ENCODE assay signal across 9 mouse cellular contexts in the genomic region with DNA sequence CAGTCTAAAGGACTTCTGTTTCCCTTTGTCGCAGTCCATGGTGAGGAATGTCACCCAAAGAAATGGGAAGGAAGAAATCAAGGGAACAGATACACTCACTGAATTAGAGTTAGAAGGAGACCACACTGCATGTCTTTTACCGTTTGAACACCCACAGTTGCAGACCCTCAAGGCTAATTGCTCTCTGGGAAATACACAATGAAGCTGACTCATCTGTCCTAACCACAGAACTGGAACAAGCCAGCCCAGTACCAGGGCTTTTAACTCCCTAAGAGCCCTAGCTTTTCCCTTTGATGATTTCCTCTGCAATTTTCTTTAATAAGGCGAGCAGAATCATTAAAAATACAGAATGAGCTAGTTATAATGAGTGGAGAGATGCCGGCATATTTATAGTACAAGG. TPM values are rescaled to one million over a fixed set of nuclear protein-coding genes. Genes with fewer than 3 reads are reported as not detected.
DNase-seq lines count a peak whose midpoint lies in the region; ATAC-seq lines count a peak whose summit lies in the region.
"Had no signal": no experiment of that assay in that cellular context is flagged by ENCODE, and none has a peak within 500 bp of the region (broad histone marks: within the 10 kb centered on the region; RNA-seq: fewer than 3 reads in every experiment).

No protein-coding gene starts in this region.

- WGBS in forebrain, embryonic 15.5 days: 21% methylated on average over 4 of the region's 4 CpGs
- WGBS in neural tube, embryonic 14.5 days: 37% methylated on average over 4 of the region's 4 CpGs
- WGBS in heart, embryonic 11.5 days (ENCODE audit: insufficient replicate concordance): 66% methylated on average over 4 of the region's 4 CpGs

- peak; percentile 46 for ATAC-seq in forebrain, embryonic 15.5 days (replicated peaks)
- ATAC-seq in neural tube, embryonic 14.5 days (ENCODE audit: low read depth): peak; percentile 84; the same call in 1 of the 2 replicates
- no peak for ATAC-seq in heart, embryonic 11.5 days (replicated peaks; ENCODE audit: insufficient number of reproducible peaks, low FRiP score, low TSS enrichment)
- ATAC-seq in megakaryocyte, adult 5-6 weeks (ENCODE audit: poor library complexity, severe bottlenecking): no peak

- intact Hi-C loops in left cerebral cortex, postnatal 4 days (cut with DNase I): no loop called here

- no peak overlapping the region for H3K27ac ChIP-seq in forebrain, embryonic 15.5 days (replicated peaks)
- H3K27ac ChIP-seq in neural tube, embryonic 14.5 days (ENCODE audit: low read depth, low read length): no peak overlapping the region
- no peak overlapping the region for H3K27ac ChIP-seq in heart, embryonic 11.5 days (ENCODE audit: low read depth, low read length)

- no peak overlapping the region for H3K9ac ChIP-seq in forebrain, embryonic 15.5 days (replicated peaks)
- no peak overlapping the region for H3K9ac ChIP-seq in neural tube, embryonic 14.5 days (replicated peaks; ENCODE audit: low read depth, low read length)
- H3K9ac ChIP-seq in heart, embryonic 11.5 days (ENCODE audit: low read depth, low read length): no peak overlapping the region

- no peak overlapping the region for H3K4me2 ChIP-seq in forebrain, embryonic 15.5 days (replicated peaks)
- H3K4me2 ChIP-seq in neural tube, embryonic 14.5 days (ENCODE audit: low read depth, low read length): no peak overlapping the region
- H3K4me2 ChIP-seq in heart, embryonic 11.5 days: no peak overlapping the region

- H3K9me3 ChIP-seq in forebrain, embryonic 15.5 days: no peaks in the 10 kb centered on the region
- no peaks in the 10 kb centered on the region for H3K9me3 ChIP-seq in neural tube, embryonic 14.5 days (ENCODE audit: control insufficient read depth, low read length)
- H3K9me3 ChIP-seq in heart, embryonic 11.5 days (replicated peaks; ENCODE audit: control insufficient read depth, low read length): no peaks in the 10 kb centered on the region

- no peaks in the 10 kb centered on the region for H3K36me3 ChIP-seq in forebrain, embryonic 15.5 days
- H3K36me3 ChIP-seq in neural tube, embryonic 14.5 days (ENCODE audit: control insufficient read depth, insufficient read depth, low read length): no peaks in the 10 kb centered on the region
- no peaks in the 10 kb centered on the region for H3K36me3 ChIP-seq in heart, embryonic 11.5 days (ENCODE audit: control insufficient read depth, insufficient read depth, low read length)

- H3K27me3 ChIP-seq in forebrain, embryonic 15.5 days: no peaks in the 10 kb centered on the region
- H3K27me3 ChIP-seq in neural tube, embryonic 14.5 days (ENCODE audit: control insufficient read depth, insufficient read depth, low read length): no peaks in the 10 kb centered on the region
- H3K27me3 ChIP-seq in heart, embryonic 11.5 days (ENCODE audit: control insufficient read depth, insufficient read depth, low read length): no peaks in the 10 kb centered on the region

- H3K4me1 ChIP-seq in forebrain, embryonic 15.5 days: no peaks in the 10 kb centered on the region
- no peaks in the 10 kb centered on the region for H3K4me1 ChIP-seq in neural tube, embryonic 14.5 days (ENCODE audit: control insufficient read depth, insufficient read depth, low read length)
- H3K4me1 ChIP-seq in heart, embryonic 11.5 days (ENCODE audit: control insufficient read depth, insufficient read depth, low read length): no peaks in the 10 kb centered on the region

- DNase-seq in left cerebral cortex, adult 11 months (ENCODE audit: low spot score): peak; percentile 17
- no peak for DNase-seq in left cerebral cortex, postnatal 4 days
- peak; percentile 24 for DNase-seq in adrenal gland, postnatal 10 days
- DNase-seq: cerebellum, adult 9-10 months; heart, postnatal 4 days had no signal

- no peak overlapping the region for H3K4me3 ChIP-seq in forebrain, embryonic 15.5 days
- no peak overlapping the region for H3K4me3 ChIP-seq in neural tube, embryonic 14.5 days (ENCODE audit: low read depth, low read length)
- no peak overlapping the region for H3K4me3 ChIP-seq in heart, embryonic 11.5 days (ENCODE audit: low read depth, low read length)

RNA-seq across cellular contexts. Expression of a gene that starts 48.9 kb away (rescaled TPM):
- 10 to 100 TPM; 53.8 to 56.9 TPM for total RNA-seq in left cerebral cortex, postnatal 4 days (2021)
- 1 to 10 TPM; 2.3 to 3.3 TPM for total RNA-seq in adrenal gland, postnatal 10 days (2021)
- 4.2 and 4.3 TPM in 2 replicates for polyA plus RNA-seq in forebrain, embryonic 15.5 days (2015; fragmentation: Nextera tagmentation; extraction: Ambion mirVana)
- 3.7 and 4.8 TPM in 2 replicates for polyA plus RNA-seq in neural tube, embryonic 14.5 days (2014; fragmentation: Nextera tagmentation; extraction: Ambion mirVana)
- 0.79 and 1.1 TPM in 2 replicates for polyA plus RNA-seq in heart, embryonic 11.5 days (2014; fragmentation: Nextera tagmentation; extraction: Ambion mirVana)
- total RNA-seq in megakaryocyte, adult 5-6 weeks (2015): not detected in 2 replicates
- total RNA-seq in megakaryocyte, adult 5-6 weeks (2017): 0.04 and 0.08 TPM in 2 replicates

Comparison
In these comparisons a context has a peak if more than half of its experiments do, and no peak if none do; other contexts are left out.
1. ATAC-seq: peak in forebrain, embryonic 15.5 days (single experiment) and neural tube, embryonic 14.5 days (single experiment); none in heart, embryonic 11.5 days (single experiment) and megakaryocyte, adult 5-6 weeks (single experiment).
2. RNA of a gene that starts 48.9 kb away (total RNA-seq): 53.8 to 56.9 TPM in left cerebral cortex, postnatal 4 days; 2.3 to 3.3 TPM in adrenal gland, postnatal 10 days and 0.04 to 0.08 TPM in megakaryocyte, adult 5-6 weeks; every median in the first group is over 10 times any median in the second.